Mouse (Mus musculus): ENCODE measurements around the gene Dnal1. TPM values are rescaled to one million over a fixed set of nuclear protein-coding genes. Genes with fewer than 3 reads are reported as not detected.

The Dnal1 gene
- polyA plus RNA-seq, 1 experiment from 2014 or later, result 2.4 TPM

DNA sequence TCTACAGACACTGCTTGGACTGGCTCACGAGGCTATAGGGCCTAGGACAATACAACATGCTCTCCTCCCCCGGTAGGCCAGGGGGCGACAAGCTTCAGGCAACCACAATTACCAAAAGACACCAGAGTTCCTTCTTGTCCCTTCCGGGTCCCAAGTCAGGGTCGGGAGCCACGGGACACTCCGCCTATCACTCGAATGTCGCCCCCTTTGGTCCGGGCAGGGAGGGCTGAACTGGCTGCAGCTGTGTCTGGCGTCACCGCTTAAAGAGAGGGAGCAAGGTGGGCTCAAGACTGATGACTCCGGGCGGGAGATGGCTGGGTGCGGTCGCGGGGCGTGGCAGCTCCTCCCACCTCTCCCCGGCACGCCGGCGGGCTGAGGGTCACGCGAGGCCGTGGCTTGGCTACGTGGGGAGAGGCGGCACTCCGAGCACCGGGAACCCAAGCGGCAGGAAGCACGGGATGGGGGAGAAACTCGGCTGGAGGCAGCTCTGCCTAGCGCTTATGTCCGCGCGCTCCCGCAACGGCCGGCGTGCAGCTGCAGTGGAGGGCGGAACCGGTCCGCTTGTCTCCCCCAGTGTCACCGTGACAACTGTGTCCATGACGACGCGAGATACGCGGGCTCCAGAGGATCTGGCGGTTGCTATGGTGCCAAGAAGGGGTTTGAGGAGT, 33.9 kb downstream of the Dnal1 start, which contains the start of gene Pnma1:
Pnma1 (minus strand) TSS at position 536 of the 668 bp plus-strand sequence.
- H3K27me3 ChIP-seq (ENCODE audit: control insufficient read depth, insufficient read depth, low read length), result no peaks in the 10 kb centered on the region
- ATAC-seq (ENCODE audit: insufficient number of reproducible peaks, insufficient read depth, low FRiP score, low read depth), result peak; percentile 74
- H3K4me3 ChIP-seq (ENCODE audit: control insufficient read depth in 1 of 2, insufficient read depth in 1 of 2, low read depth in 1 of 2, low read length in 2 of 2), result peak within 1 kb of the TSS; percentile 66 to 80
- H3K9ac ChIP-seq (ENCODE audit: low read length), result peak within 1 kb of the TSS; percentile 75
- H3K4me1 ChIP-seq (ENCODE audit: control insufficient read depth in 2 of 2, insufficient read depth in 2 of 2, low read length in 2 of 2), result peaks cover 17 to 30% of the 10 kb centered on the region in 2 experiments
- peak within 1 kb of the TSS; percentile 95 for H3K4me2 ChIP-seq (ENCODE audit: low read length)
- H3K9me3 ChIP-seq (ENCODE audit: control insufficient read depth, low read length), result no peaks in the 10 kb centered on the region
- under 1% methylated on average over 47 of the region's 50 CpGs for WGBS
- H3K36me3 ChIP-seq (ENCODE audit: control insufficient read depth, insufficient read depth, low read length), result peaks cover 34% of the 10 kb centered on the region
- H3K27ac ChIP-seq (replicated peaks in 1 of 2; ENCODE audit: control insufficient read depth in 1 of 2, insufficient read depth in 1 of 2, low read depth in 2 of 2, low read length in 2 of 2), result no peak within 1 kb of the TSS

DNA sequence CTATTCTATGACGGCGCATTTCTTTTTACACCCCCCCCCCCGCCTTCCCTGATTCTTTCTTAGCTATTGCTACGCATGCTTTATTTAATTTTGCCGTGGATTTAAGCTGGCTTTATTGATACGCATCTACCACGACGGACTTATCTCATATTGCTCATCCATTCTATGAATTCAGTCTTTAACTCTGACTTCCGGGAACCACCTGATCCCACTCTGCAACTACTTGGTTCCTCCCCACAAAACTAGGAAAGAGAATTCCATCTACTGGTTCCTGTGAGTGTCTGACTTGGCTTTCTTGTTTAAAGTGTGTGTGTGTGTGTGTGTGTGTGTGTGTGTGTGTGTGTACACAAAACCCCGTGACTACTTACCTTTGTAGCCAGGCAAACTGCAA, 34.5 kb downstream of the Dnal1 start:
- H3K9ac ChIP-seq (ENCODE audit: low read length), result peak overlapping the region; percentile 75
- no peak for ATAC-seq (ENCODE audit: insufficient number of reproducible peaks, insufficient read depth, low FRiP score, low read depth)
- WGBS, result 21% methylated on average over 10 of the region's 10 CpGs
- peak overlapping the region; percentile 95 for H3K4me2 ChIP-seq (ENCODE audit: low read length)
- H3K4me1 ChIP-seq (ENCODE audit: control insufficient read depth in 2 of 2, insufficient read depth in 2 of 2, low read length in 2 of 2), result peaks cover 17 to 30% of the 10 kb centered on the region in 2 experiments
- H3K27me3 ChIP-seq (ENCODE audit: control insufficient read depth, insufficient read depth, low read length), result no peaks in the 10 kb centered on the region
- peaks cover 39% of the 10 kb centered on the region for H3K36me3 ChIP-seq (ENCODE audit: control insufficient read depth, insufficient read depth, low read length)
- H3K27ac ChIP-seq (replicated peaks in 1 of 2; ENCODE audit: control insufficient read depth in 1 of 2, insufficient read depth in 1 of 2, low read depth in 2 of 2, low read length in 2 of 2), result no peak overlapping the region
- H3K4me3 ChIP-seq (ENCODE audit: control insufficient read depth in 1 of 2, insufficient read depth in 1 of 2, low read depth in 1 of 2, low read length in 2 of 2), result peak overlapping the region; percentile 66 to 80
- no peaks in the 10 kb centered on the region for H3K9me3 ChIP-seq (ENCODE audit: control insufficient read depth, low read length)

DNA sequence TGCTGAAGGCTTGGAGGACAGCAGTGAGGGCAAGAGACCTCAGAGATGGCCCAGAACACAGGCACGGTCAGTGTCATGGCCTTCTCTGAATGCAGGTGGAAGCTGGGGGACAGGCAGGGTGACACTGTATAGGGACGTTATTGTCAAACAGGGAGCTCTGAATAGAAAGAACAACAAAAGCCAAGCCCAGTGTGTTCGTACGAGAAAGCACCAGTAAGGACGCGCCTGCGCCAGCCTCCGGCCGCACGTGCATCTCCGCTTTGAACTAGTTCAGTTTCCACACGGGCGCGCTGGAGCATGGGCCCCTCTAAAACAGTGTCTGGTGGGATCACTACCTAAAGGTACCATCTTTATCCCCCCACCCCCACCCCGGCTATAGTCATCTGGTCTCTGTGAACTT, 35.8 kb downstream of the Dnal1 start:
- no peaks in the 10 kb centered on the region for H3K27me3 ChIP-seq (ENCODE audit: control insufficient read depth, insufficient read depth, low read length)
- H3K36me3 ChIP-seq (ENCODE audit: control insufficient read depth, insufficient read depth, low read length), result peaks cover 45% of the 10 kb centered on the region
- H3K27ac ChIP-seq (replicated peaks in 1 of 2; ENCODE audit: control insufficient read depth in 1 of 2, insufficient read depth in 1 of 2, low read depth in 2 of 2, low read length in 2 of 2), result no peak overlapping the region
- H3K4me2 ChIP-seq (ENCODE audit: low read length), result no peak overlapping the region
- no peak for ATAC-seq (ENCODE audit: insufficient number of reproducible peaks, insufficient read depth, low FRiP score, low read depth)
- H3K4me3 ChIP-seq (ENCODE audit: control insufficient read depth in 1 of 2, insufficient read depth in 1 of 2, low read depth in 1 of 2, low read length in 2 of 2), result no peak overlapping the region
- H3K9ac ChIP-seq (ENCODE audit: low read length), result no peak overlapping the region; the same call in 1 of the 2 replicates
- 91% methylated on average over 15 of the region's 15 CpGs for WGBS
- H3K4me1 ChIP-seq (ENCODE audit: control insufficient read depth in 2 of 2, insufficient read depth in 2 of 2, low read length in 2 of 2), result peaks cover 19 to 35% of the 10 kb centered on the region in 2 experiments
- H3K9me3 ChIP-seq (ENCODE audit: control insufficient read depth, low read length), result no peaks in the 10 kb centered on the region

DNA sequence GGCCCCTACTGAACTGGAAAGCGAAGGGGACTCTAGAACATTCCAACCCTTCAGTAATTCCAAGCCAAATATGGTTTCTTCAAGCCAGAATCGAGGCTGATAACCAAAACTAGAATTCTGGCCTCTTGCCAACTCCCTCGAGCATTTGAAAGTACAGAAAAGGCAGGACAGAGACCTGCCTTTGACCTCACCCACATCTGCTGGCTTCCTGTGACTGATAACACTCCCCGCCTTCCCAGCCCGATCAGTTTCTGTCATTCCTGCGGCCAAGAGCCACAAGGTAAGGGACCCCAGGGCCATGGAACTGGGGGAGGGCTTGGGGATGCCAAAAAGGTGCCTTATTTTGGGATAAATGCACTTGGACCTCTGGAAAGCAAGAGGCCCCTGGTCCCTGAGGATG, 36.8 kb downstream of the Dnal1 start:
- Histone ChIP-seq H3K4me2 (ENCODE audit: low read length) (0 out of 2 replicates have a peak overlapping the region, but pooled peaks have one; percentile 4), H3K36me3 (ENCODE audit: control insufficient read depth, insufficient read depth, low read length) (peaks cover 55% of the 10 kb centered on the region), H3K9me3 (ENCODE audit: control insufficient read depth, low read length) (no peaks in the 10 kb centered on the region), H3K4me1 (ENCODE audit: control insufficient read depth in 2 of 2, insufficient read depth in 2 of 2, low read length in 2 of 2) (peaks cover 23 to 37% of the 10 kb centered on the region in 2 experiments), H3K27me3 (ENCODE audit: control insufficient read depth, insufficient read depth, low read length) (no peaks in the 10 kb centered on the region), H3K9ac (ENCODE audit: low read length) (no peak overlapping the region), H3K27ac (replicated peaks in 1 of 2; ENCODE audit: control insufficient read depth in 1 of 2, insufficient read depth in 1 of 2, low read depth in 2 of 2, low read length in 2 of 2) (peak overlapping the region in 1 of 2 experiments; percentile 46; a peak in 3 of 4 replicates), H3K4me3 (ENCODE audit: control insufficient read depth in 1 of 2, insufficient read depth in 1 of 2, low read depth in 1 of 2, low read length in 2 of 2) (no peak overlapping the region)
- no peak for ATAC-seq (ENCODE audit: insufficient number of reproducible peaks, insufficient read depth, low FRiP score, low read depth)
- 3% methylated on average over 6 of the region's 6 CpGs for WGBS

DNA sequence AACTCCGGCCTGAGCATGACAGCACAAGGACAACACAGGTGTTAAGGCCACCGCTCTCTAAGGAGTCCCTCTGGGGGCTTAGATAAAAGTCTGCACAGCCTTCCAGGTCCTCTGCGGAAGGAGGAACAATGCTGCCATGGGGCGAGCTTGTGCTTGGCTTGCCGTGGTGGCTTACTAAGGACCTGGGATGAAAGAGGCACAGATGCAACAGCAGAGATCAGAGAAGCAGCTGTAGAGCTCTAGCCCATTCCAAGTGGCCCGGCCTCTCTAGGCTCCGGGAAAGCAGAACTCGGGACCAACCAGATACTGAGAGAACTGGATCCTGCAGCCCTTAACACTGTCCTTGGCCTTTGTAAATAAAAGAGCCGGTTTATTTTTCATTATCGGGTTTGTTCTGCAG, 37.7 kb downstream of the Dnal1 start:
- Histone ChIP-seq H3K4me1 (ENCODE audit: control insufficient read depth in 2 of 2, insufficient read depth in 2 of 2, low read length in 2 of 2) (peaks cover 23 to 37% of the 10 kb centered on the region in 2 experiments), H3K36me3 (ENCODE audit: control insufficient read depth, insufficient read depth, low read length) (peaks cover 62% of the 10 kb centered on the region), H3K9ac (ENCODE audit: low read length) (no peak overlapping the region; the same call in 1 of the 2 replicates), H3K9me3 (ENCODE audit: control insufficient read depth, low read length) (no peaks in the 10 kb centered on the region), H3K27ac (replicated peaks in 1 of 2; ENCODE audit: control insufficient read depth in 1 of 2, insufficient read depth in 1 of 2, low read depth in 2 of 2, low read length in 2 of 2) (peak overlapping the region; percentile 13 to 46; a peak in 2 of 4 replicates), H3K27me3 (ENCODE audit: control insufficient read depth, insufficient read depth, low read length) (no peaks in the 10 kb centered on the region), H3K4me3 (ENCODE audit: control insufficient read depth in 1 of 2, insufficient read depth in 1 of 2, low read depth in 1 of 2, low read length in 2 of 2) (no peak overlapping the region), H3K4me2 (ENCODE audit: low read length) (no peak overlapping the region)
- 68% methylated on average over 10 of the region's 10 CpGs for WGBS
- ATAC-seq (ENCODE audit: insufficient number of reproducible peaks, insufficient read depth, low FRiP score, low read depth), result no peak

DNA sequence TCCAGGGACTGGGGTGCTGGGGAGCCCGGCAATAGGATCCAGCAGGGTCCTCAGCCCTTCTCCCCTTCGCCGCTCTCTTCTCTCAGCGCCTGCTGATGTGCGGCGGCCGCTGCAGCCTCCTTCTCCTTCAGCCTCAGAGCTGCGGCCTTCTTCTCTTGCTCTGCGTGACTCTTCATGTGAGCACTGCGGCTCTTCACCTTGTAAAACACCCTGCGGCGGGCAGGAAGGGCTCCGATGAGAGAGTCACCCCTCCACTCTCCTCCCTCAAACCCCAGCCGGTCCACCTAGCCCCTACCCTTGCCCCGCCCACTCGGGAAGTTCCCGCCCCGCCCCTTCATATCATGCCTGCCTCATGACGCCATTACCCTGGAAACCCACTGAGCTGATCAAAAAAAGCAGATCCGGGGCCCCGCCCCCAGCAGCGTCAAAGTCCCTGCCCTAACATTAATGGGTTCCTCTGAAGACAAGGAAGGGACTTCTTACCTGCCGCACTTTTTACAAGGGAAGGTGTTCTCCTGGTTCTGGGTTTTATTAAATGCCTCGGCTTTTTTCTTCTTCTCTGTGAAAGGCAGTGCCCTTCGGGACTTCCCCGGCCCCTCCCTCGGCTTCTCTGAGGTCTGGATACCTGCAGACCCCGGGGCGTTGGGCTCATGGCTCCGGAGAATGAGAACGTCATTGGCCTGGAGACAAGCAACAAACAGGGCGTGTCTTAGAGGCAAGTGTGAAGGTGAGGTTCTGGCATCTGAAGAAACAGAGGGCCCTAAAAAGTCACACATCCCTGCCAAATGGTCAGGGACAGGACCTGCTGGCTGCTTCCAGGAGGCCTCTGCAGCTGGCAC, 38.4 kb downstream of the Dnal1 start:
- 74% methylated on average over 32 of the region's 32 CpGs for WGBS
- H3K36me3 ChIP-seq (ENCODE audit: control insufficient read depth, insufficient read depth, low read length), result peaks cover 61% of the 10 kb centered on the region
- no peak overlapping the region for H3K4me2 ChIP-seq (ENCODE audit: low read length)
- no peaks in the 10 kb centered on the region for H3K9me3 ChIP-seq (ENCODE audit: control insufficient read depth, low read length)
- H3K9ac ChIP-seq (ENCODE audit: low read length), result no peak overlapping the region; the same call in 1 of the 2 replicates
- no peaks in the 10 kb centered on the region for H3K27me3 ChIP-seq (ENCODE audit: control insufficient read depth, insufficient read depth, low read length)
- no peak overlapping the region for H3K27ac ChIP-seq (replicated peaks in 1 of 2; ENCODE audit: control insufficient read depth in 1 of 2, insufficient read depth in 1 of 2, low read depth in 2 of 2, low read length in 2 of 2)
- H3K4me1 ChIP-seq (ENCODE audit: control insufficient read depth in 2 of 2, insufficient read depth in 2 of 2, low read length in 2 of 2), result peaks cover 23 to 37% of the 10 kb centered on the region in 2 experiments
- no peak for ATAC-seq (ENCODE audit: insufficient number of reproducible peaks, insufficient read depth, low FRiP score, low read depth)
- H3K4me3 ChIP-seq (ENCODE audit: control insufficient read depth in 1 of 2, insufficient read depth in 1 of 2, low read depth in 1 of 2, low read length in 2 of 2), result no peak overlapping the region

DNA sequence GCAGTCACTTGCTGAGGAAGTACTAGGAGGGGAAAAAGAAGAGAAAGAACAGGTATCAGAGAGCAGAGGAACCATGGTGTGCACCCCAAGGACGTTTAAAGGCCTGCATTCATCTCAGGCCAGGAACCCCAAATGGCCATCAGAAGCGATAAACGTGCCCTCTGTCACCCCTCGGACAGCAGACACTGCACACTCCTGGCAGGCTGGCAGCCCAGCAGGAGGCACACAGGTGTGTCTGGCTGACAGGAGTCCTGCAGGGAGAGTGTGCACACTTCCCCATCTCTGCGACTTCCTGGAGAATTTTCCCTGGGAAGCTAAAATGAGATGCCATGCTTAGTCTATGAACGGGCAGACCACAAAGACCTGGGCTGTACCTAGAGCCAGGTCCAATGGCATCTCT, 39.2 kb downstream of the Dnal1 start:
- 76% methylated on average over 6 of the region's 6 CpGs for WGBS
- peaks cover 70% of the 10 kb centered on the region for H3K36me3 ChIP-seq (ENCODE audit: control insufficient read depth, insufficient read depth, low read length)
- H3K9me3 ChIP-seq (ENCODE audit: control insufficient read depth, low read length), result no peaks in the 10 kb centered on the region
- no peak overlapping the region for H3K27ac ChIP-seq (replicated peaks in 1 of 2; ENCODE audit: control insufficient read depth in 1 of 2, insufficient read depth in 1 of 2, low read depth in 2 of 2, low read length in 2 of 2)
- no peak overlapping the region for H3K4me3 ChIP-seq (ENCODE audit: control insufficient read depth in 1 of 2, insufficient read depth in 1 of 2, low read depth in 1 of 2, low read length in 2 of 2)
- no peak overlapping the region for H3K9ac ChIP-seq (ENCODE audit: low read length)
- H3K4me1 ChIP-seq (ENCODE audit: control insufficient read depth in 2 of 2, insufficient read depth in 2 of 2, low read length in 2 of 2), result peaks cover 20 to 40% of the 10 kb centered on the region in 2 experiments
- H3K27me3 ChIP-seq (ENCODE audit: control insufficient read depth, insufficient read depth, low read length), result no peaks in the 10 kb centered on the region
- H3K4me2 ChIP-seq (ENCODE audit: low read length), result no peak overlapping the region
- ATAC-seq (ENCODE audit: insufficient number of reproducible peaks, insufficient read depth, low FRiP score, low read depth), result no peak
